Mouse (Mus musculus) spleen, postnatal 14 days (tissue): ENCODE results near the gene Fbxw11.

Source experiments
- DNase-seq, 2 experiments: peaks; one replicate each; pipeline ENCODE4 v3.0.0; 2021 to 2022; ENCODE audit warnings: low spot score in 2 of 2

The Fbxw11 gene

GRCm38 (mm10) chr11:32623912-32624311, 18.6 kb upstream of the Fbxw11 start:
- no peak for DNase-seq

GRCm38 (mm10) chr11:32625677-32626076, 16.8 kb upstream of the Fbxw11 start:
- peak; percentile 30 to 47 for DNase-seq

GRCm38 (mm10) chr11:32626079-32626478, 16.4 kb upstream of the Fbxw11 start:
- DNase-seq: no peak

GRCm38 (mm10) chr11:32627900-32628299, 14.6 kb upstream of the Fbxw11 start:
- no peak for DNase-seq

GRCm38 (mm10) chr11:32629713-32630211, 12.8 kb upstream of the Fbxw11 start:
- no peak for DNase-seq

GRCm38 (mm10) chr11:32632671-32633070, 9.9 kb upstream of the Fbxw11 start:
- no peak for DNase-seq

- DNase-seq: no peak
These were observed 9.0 kb upstream of the Fbxw11 start for GRCm38 (mm10) chr11:32633542-32633941.

GRCm38 (mm10) chr11:32634143-32634542, 8.4 kb upstream of the Fbxw11 start:
- DNase-seq: no peak

GRCm38 (mm10) chr11:32634842-32635241, 7.7 kb upstream of the Fbxw11 start:
- DNase-seq: no peak

GRCm38 (mm10) chr11:32636275-32636674, 6.2 kb upstream of the Fbxw11 start:
- DNase-seq: no peak

- DNase-seq: no peak
These were observed 3.8 kb upstream of the Fbxw11 start for GRCm38 (mm10) chr11:32638521-32639255.

GRCm38 (mm10) chr11:32640617-32641016, 1.9 kb upstream of the Fbxw11 start:
- no peak for DNase-seq

GRCm38 (mm10) chr11:32642899-32643886, 669 bp downstream of the Fbxw11 start:
- DNase-seq: peak in 1 of 2 experiments; percentile 18

- DNase-seq: no peak
These were observed 1.5 kb downstream of the Fbxw11 start for GRCm38 (mm10) chr11:32644010-32644409.

- DNase-seq: no peak
These were observed 4.7 kb downstream of the Fbxw11 start for GRCm38 (mm10) chr11:32647265-32647664.

- DNase-seq: no peak
These were observed 7.8 kb downstream of the Fbxw11 start for GRCm38 (mm10) chr11:32650236-32650749.

GRCm38 (mm10) chr11:32650893-32651590, 8.5 kb downstream of the Fbxw11 start:
- DNase-seq: no peak

GRCm38 (mm10) chr11:32651723-32652122, 9.2 kb downstream of the Fbxw11 start:
- DNase-seq: no peak

GRCm38 (mm10) chr11:32662082-32662656, 19.6 kb downstream of the Fbxw11 start:
- no peak for DNase-seq

- DNase-seq: no peak
These were observed 23.1 kb downstream of the Fbxw11 start for GRCm38 (mm10) chr11:32665639-32666038.

- DNase-seq: no peak
These were observed 24.5 kb downstream of the Fbxw11 start for GRCm38 (mm10) chr11:32666983-32667382.
